Mouse (Mus musculus) erythroblast, embryonic 14.5 days (primary cell): ENCODE measurements around the gene Tmem30a.

Experiments used
- GATA1 ChIP-seq: IDR thresholded peaks from 2 replicates; pipeline ENCODE4 v1.6.1; 2012; ENCODE audit warnings: low read length, inconsistent platforms, mixed read lengths
- TAL1 ChIP-seq: IDR thresholded peaks from 3 replicates; pipeline ENCODE4 v1.6.1; 2012; ENCODE audit warnings: low read length, inconsistent platforms, mixed read lengths

- TF ChIP-seq GATA1 (no peak), TAL1 (no peak)
Measured at GRCm38 (mm10) chr9:79762519-79762918, 30.8 kb downstream of the Tmem30a start.
